Mouse (Mus musculus): ENCODE measurements around the gene Tmem145.

DNA sequence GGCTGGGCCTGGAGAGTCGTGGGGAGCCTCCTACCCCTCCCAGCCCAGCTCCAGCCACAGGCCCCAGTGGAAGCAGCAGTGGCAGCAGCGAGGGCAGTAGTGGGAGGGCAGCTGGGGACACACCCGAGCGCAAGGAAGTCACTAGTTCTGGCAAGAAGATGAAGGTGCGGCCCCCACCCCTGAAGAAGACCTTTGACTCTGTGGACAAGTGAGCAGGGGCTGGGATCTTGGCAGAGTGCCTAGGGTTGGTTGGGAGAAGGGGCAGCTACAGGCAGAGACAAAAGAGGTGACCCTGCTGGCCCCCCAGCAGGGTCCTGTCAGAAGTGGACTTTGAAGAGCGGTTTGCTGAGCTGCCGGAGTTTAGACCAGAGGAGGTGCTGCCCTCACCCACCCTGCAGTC, 13.8 kb upstream of the Tmem145 start:
- no peak for TF ChIP-seq CTCF (IDR thresholded peaks at IDR 0.05; ENCODE audit: extremely low read depth, insufficient read depth, insufficient read length, insufficient replicate concordance)
- TF ChIP-seq POLR2A (IDR thresholded peaks at IDR 0.05; ENCODE audit: low read depth, low read length): no peak

Data from spleen, adult 2 months (tissue).